Mouse (Mus musculus) myocyte (in vitro differentiated cells): ENCODE measurements around the gene Kif24. TPM values are rescaled to one million over a fixed set of nuclear protein-coding genes. Genes with fewer than 3 reads are reported as not detected.
"Not testable (repeated sequence)": the region's sequence is repeated elsewhere in the genome, so short reads cannot be mapped to it uniquely, and the experiment has no call there.

ENCODE experiments used
- H3K27me3 ChIP-seq: one replicate; pipeline ENCODE4 v1.6.1; 2011; ENCODE audit not compliant: control insufficient read depth, insufficient read depth, insufficient read length
- H3K36me3 ChIP-seq: one replicate; pipeline ENCODE4 v1.6.1; 2011; ENCODE audit not compliant: control insufficient read depth, insufficient read depth
- H3K4me2 ChIP-seq: one replicate; pipeline ENCODE4 v1.6.1; 2011; ENCODE audit warnings: low read depth, control low read depth
- H3K4me3 ChIP-seq: one replicate; pipeline ENCODE4 v1.5.1; 2011; ENCODE audit warnings: mild to moderate bottlenecking, control low read depth, moderate library complexity
- H3K79me2 ChIP-seq: one replicate; pipeline ENCODE4 v1.6.1; 2011; ENCODE audit not compliant: control insufficient read depth, insufficient read depth
- H3ac ChIP-seq: one replicate; pipeline ENCODE4 v1.6.1; 2011; ENCODE audit not compliant: control insufficient read depth, insufficient read length
- CEBPB ChIP-seq: IDR thresholded peaks from 2 replicates; pipeline ENCODE4 v1.6.1; 2011; ENCODE audit warnings: mild to moderate bottlenecking, moderate library complexity; ENCODE audit not compliant: poor library complexity, insufficient read depth, severe bottlenecking
- E2F4 ChIP-seq: IDR thresholded peaks from one replicate; pipeline ENCODE4 v1.6.1; 2011; ENCODE audit warnings: mild to moderate bottlenecking, control low read depth, moderate library complexity; ENCODE audit not compliant: insufficient read depth
- MAX ChIP-seq: IDR thresholded peaks from one replicate; pipeline ENCODE4 v1.6.1; 2011; ENCODE audit warnings: low read depth, mild to moderate bottlenecking, control low read depth
- MYOD1 ChIP-seq, 3 experiments: IDR thresholded peaks; one replicate each; pipeline ENCODE4 v1.6.1; 2011; ENCODE audit warnings: control low read depth in 2 of 3, low read depth in 2 of 3, mild to moderate bottlenecking in 2 of 3, moderate library complexity in 1 of 3; ENCODE audit not compliant: insufficient read length in 2 of 3, control insufficient read depth in 1 of 3
- MYOG ChIP-seq, 3 experiments: IDR thresholded peaks; one replicate each; pipeline ENCODE4 v1.6.1; 2011; ENCODE audit warnings: control low read depth in 2 of 3, low read depth in 2 of 3, mild to moderate bottlenecking in 2 of 3; ENCODE audit not compliant: insufficient read length in 2 of 3, control insufficient read depth in 1 of 3, insufficient read depth in 1 of 3
- POLR2A ChIP-seq: IDR thresholded peaks from one replicate; pipeline ENCODE4 v1.6.1; 2011; ENCODE audit warnings: low read depth, mild to moderate bottlenecking, control low read depth, moderate library complexity; ENCODE audit not compliant: insufficient read length
- POLR2AphosphoS2 ChIP-seq: IDR thresholded peaks from one replicate; pipeline ENCODE4 v1.6.1; 2011; ENCODE audit warnings: low read depth, control low read depth; ENCODE audit not compliant: insufficient read length
- REST ChIP-seq: IDR thresholded peaks from one replicate; pipeline ENCODE4 v1.6.1; 2011; ENCODE audit warnings: mild to moderate bottlenecking, control low read depth, moderate library complexity; ENCODE audit not compliant: insufficient read depth, insufficient read length
- SRF ChIP-seq: IDR thresholded peaks from one replicate; pipeline ENCODE4 v1.6.1; 2011; ENCODE audit warnings: low read depth; ENCODE audit not compliant: control insufficient read depth, insufficient read length
- TCF12 ChIP-seq: IDR thresholded peaks from one replicate; pipeline ENCODE4 v1.6.1; 2011; ENCODE audit warnings: mild to moderate bottlenecking, control low read depth; ENCODE audit not compliant: poor library complexity, insufficient read depth, severe bottlenecking
- TCF3 ChIP-seq: IDR thresholded peaks from one replicate; pipeline ENCODE4 v1.6.1; 2011; ENCODE audit warnings: low read depth, control low read depth; ENCODE audit not compliant: insufficient read length
- USF1 ChIP-seq: IDR thresholded peaks from one replicate; pipeline ENCODE4 v1.6.1; 2011; ENCODE audit warnings: low read depth, mild to moderate bottlenecking, control low read depth, moderate library complexity
- polyA plus RNA-seq: library from polyadenylated mRNA; unstranded; fragments of >200 nt; fragmentation: generic; extraction: Trizol; gene quantifications from one replicate; pipeline ENCODE4 v1.2.1, GENCODE M21; 2012; ENCODE audit warnings: missing spikeins

Kif24 gene
- polyA plus RNA-seq, 1 experiment = 7.2 TPM

DNA sequence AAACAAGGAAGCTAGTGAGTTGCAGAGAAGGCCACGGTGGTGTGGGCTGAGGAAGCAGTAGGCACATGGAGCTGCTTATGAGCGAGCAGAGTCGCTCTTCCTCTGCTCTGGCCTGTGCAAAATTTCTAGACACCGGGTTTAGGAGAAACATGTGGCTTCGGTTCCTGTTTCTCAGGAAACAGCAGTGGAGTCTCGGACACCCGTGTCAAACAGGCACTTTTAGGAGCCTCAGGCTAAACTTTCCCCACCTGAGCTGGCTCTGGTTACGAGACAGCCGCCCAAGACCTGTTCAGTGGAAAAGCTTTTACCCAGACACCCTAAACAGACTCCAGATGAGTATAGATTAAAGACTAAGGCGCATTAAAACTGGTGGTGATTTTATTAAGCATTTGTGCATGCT, 4.5 kb upstream of the Kif24 start:
- no peak overlapping the region for H3K4me3 ChIP-seq
- H3K4me2 ChIP-seq = no peak overlapping the region
- H3K79me2 ChIP-seq = peaks cover 2% of the 10 kb centered on the region
- no peak overlapping the region for H3ac ChIP-seq
- no peaks in the 10 kb centered on the region for H3K27me3 ChIP-seq
- TF ChIP-seq MYOD1 (IDR thresholded peaks at IDR 0.05; ENCODE audit: control insufficient read depth in 1 of 3, insufficient read length in 2 of 3, low read depth in 2 of 3) (no peak), CEBPB (no peak), TCF12 (no peak), MAX (no peak), USF1 (no peak), POLR2AphosphoS2 (no peak), MYOG (IDR thresholded peaks at IDR 0.05; ENCODE audit: control insufficient read depth in 1 of 3, insufficient read depth in 1 of 3, insufficient read length in 2 of 3, low read depth in 2 of 3) (no peak), POLR2A (no peak)
- H3K36me3 ChIP-seq = peaks cover 4% of the 10 kb centered on the region

DNA sequence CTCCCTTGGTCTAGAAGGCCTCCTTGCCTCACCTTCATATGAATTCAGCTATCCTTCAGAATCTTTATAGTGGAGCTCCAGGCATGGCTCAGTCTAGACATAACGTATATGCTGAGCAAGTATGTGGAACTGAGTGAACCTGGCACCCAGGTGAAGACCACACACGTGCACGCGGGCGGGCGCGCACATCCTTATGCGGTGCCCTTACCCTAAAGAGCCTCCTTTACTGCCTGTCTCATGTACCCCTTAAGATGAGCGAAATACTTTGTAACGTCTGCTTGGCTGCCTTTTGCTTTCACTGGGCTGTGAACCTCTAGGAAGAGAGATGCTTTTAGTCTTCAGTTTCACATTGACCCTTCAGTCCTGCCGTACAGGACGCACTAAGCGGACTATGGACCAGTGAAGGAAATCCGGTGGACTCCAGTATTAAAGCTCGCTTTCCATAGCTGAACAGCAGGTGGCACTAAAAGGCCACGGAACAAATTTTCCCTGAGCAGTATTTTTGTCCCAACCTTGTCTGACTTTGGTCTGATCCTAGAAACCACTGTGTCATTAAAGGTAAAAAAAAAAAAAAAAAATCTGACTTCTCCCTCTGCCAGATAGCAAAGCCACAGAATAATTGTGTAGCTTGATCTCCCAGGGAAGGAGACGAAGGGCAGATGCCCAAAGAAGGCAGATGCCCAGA, 3.9 kb upstream of the Kif24 start:
- H3K36me3 ChIP-seq = peaks cover 4% of the 10 kb centered on the region
- H3K79me2 ChIP-seq = peaks cover 9% of the 10 kb centered on the region
- no peak overlapping the region for H3K4me3 ChIP-seq
- TF ChIP-seq SRF = no peak
- no peak for TF ChIP-seq POLR2A
- no peak for TF ChIP-seq MAX
- no peak for TF ChIP-seq TCF12
- TF ChIP-seq MYOG (IDR thresholded peaks at IDR 0.05; ENCODE audit: control insufficient read depth in 1 of 3, insufficient read depth in 1 of 3, insufficient read length in 2 of 3, low read depth in 2 of 3) = no peak
- no peak for TF ChIP-seq CEBPB
- no peak for TF ChIP-seq TCF3
- no peak for TF ChIP-seq POLR2AphosphoS2
- TF ChIP-seq E2F4 = no peak
- no peak for TF ChIP-seq MYOD1 (IDR thresholded peaks at IDR 0.05; ENCODE audit: control insufficient read depth in 1 of 3, insufficient read length in 2 of 3, low read depth in 2 of 3)
- no peak overlapping the region for H3K4me2 ChIP-seq
- H3K27me3 ChIP-seq = no peaks in the 10 kb centered on the region
- no peak overlapping the region for H3ac ChIP-seq

DNA sequence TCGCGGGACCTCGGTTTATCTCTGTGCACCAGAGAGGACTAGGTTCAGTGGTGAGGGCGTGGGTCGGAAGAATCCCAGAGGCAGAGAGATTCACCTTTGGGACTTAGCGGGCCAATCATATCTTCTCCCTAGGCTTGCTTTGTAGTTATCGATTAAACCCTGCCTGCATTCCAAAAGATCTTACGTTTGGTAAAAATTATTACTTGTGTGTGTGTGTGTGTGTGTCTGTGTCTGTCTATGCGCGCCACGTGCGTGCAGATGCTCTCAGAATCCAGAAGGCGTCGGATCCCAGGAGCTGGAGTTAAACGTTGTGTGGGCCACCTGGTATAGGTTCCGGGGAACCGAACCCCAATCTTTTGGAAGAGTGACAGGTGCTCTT, 589 bp upstream of the Kif24 start:
- Histone ChIP-seq H3K4me3 (peak overlapping the region; percentile 74), H3ac (peak overlapping the region; percentile 64), H3K79me2 (peaks cover 32% of the 10 kb centered on the region), H3K4me2 (peak overlapping the region; percentile 88), H3K27me3 (no peaks in the 10 kb centered on the region), H3K36me3 (peaks cover 2% of the 10 kb centered on the region)
- TF ChIP-seq POLR2A (no peak), USF1 (no peak), POLR2AphosphoS2 (no peak), REST (no peak), TCF3 (no peak), MYOD1 (IDR thresholded peaks at IDR 0.05; ENCODE audit: control insufficient read depth in 1 of 3, insufficient read length in 2 of 3, low read depth in 2 of 3) (no peak), E2F4 (no peak), MAX (no peak)

DNA sequence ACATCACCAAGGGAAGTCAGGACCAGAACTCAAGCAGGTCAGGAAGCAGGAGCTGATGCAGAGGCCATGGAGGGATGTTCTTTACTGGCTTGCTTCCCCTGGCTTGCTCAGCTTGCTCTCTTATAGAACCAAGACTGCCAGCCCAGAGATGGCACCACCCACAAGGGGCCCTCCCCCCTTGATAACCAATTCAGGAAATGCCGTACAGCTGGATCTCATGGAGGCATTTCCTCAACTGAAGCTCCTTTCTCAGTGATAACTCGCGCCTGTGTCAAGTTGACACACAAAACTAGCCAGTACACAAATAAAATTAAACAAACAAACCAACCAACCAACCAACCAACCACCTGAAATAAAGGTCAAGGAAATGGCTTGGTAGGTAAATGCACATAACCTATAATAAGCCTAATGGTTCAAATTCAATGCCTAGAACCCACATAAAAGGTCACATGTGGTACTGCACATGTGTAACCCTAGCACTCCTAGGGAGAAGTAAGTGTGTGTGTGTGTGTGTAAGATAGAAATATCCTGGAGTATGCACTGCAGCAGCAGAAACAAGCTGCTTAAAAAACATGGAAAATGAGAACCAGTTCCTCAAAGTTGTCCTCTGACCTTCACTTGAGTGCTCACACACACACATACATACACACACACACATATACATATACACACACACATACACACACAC, 1.5 kb downstream of the Kif24 start:
- Histone ChIP-seq H3K4me3 (peak overlapping the region; percentile 74), H3K4me2 (peak overlapping the region; percentile 88), H3K79me2 (peaks cover 32% of the 10 kb centered on the region)
- H3ac ChIP-seq, H3K27me3 ChIP-seq, H3K36me3 ChIP-seq: not testable (repeated sequence)

DNA sequence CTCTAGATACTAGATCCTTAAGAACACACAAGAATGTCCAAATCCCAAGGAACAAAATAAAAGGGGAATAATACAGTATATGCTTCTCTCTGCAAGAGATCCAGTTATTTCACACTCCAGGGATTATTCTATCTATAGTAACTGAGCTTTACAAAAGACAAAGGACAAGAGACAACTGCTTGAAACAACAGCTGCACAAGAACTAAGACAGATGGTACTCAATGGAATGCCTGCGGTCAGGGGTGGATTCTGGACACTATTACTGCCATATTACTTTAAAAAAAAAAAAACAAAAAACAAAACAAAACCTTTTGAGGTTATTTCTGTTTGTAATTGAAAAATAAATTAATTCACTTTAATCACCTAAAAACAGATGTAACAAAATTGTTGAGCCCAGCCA, 4.0 kb downstream of the Kif24 start:
- TF ChIP-seq USF1 = no peak
- no peak for TF ChIP-seq POLR2AphosphoS2
- no peak for TF ChIP-seq CEBPB
- TF ChIP-seq TCF3 = peak; percentile 79
- TF ChIP-seq TCF12 = peak; percentile 92
- peak in 1 of 3 experiments; percentile 98 for TF ChIP-seq MYOG (IDR thresholded peaks at IDR 0.05; ENCODE audit: control insufficient read depth in 1 of 3, insufficient read depth in 1 of 3, insufficient read length in 2 of 3, low read depth in 2 of 3)
- TF ChIP-seq MYOD1 (IDR thresholded peaks at IDR 0.05; ENCODE audit: control insufficient read depth in 1 of 3, insufficient read length in 2 of 3, low read depth in 2 of 3) = peak; percentile 87 to 96 (median 88)
- TF ChIP-seq REST = no peak
- TF ChIP-seq POLR2A = no peak

More for the DNA sequence above, 4.0 kb downstream of the Kif24 start:
- Histone ChIP-seq H3K4me3 (no peak overlapping the region), H3K36me3 (no peaks in the 10 kb centered on the region), H3K4me2 (peak overlapping the region; percentile 52), H3K79me2 (peaks cover 32% of the 10 kb centered on the region), H3K27me3 (no peaks in the 10 kb centered on the region), H3ac (no peak overlapping the region)
